Mouse (Mus musculus): ENCODE results near the gene Vps35l.
A peak's percentile ranks its signal among the peaks of the same experiment; 100 is the strongest.

Gene Vps35l

GRCm38 (mm10) chr7:118883957-118884356 is 143.9 kb downstream of the Vps35l start:
- no peak for DNase-seq (ENCODE audit: low spot score)

- no peak for DNase-seq (ENCODE audit: low spot score)
Observed at GRCm38 (mm10) chr7:118884969-118885368, 144.9 kb downstream of the Vps35l start.

GRCm38 (mm10) chr7:118887303-118888055 is 147.5 kb downstream of the Vps35l start:
- peak; percentile 8 for DNase-seq (ENCODE audit: low spot score)

GRCm38 (mm10) chr7:118889046-118889680 is 149.1 kb downstream of the Vps35l start:
- peak; percentile 15 for DNase-seq (ENCODE audit: low spot score)

Data from ovary, postnatal 36 days (tissue).